Mouse (Mus musculus): ENCODE measurements at regions not wholly inside any gene's neighbourhood (a gene's known extent, or its start where the extent isn't known, plus 50 kb on each side); places are given as distances from the start of the nearest gene placed in this dataset.

- ATAC-seq (ENCODE audit: insufficient read depth, low FRiP score): no peak
- WGBS: 29% methylated on average over 4 of the region's 4 CpGs
- H3K27me3 ChIP-seq (ENCODE audit: control insufficient read depth, insufficient read depth, low read length): no peaks in the 10 kb centered on the region
- H3K4me2 ChIP-seq (ENCODE audit: low read depth, low read length): no peak overlapping the region
- H3K27ac ChIP-seq (ENCODE audit: low read length): no peak overlapping the region
- peaks cover 9% of the 10 kb centered on the region; the same call in 1 of the 2 replicates for H3K4me1 ChIP-seq (ENCODE audit: control insufficient read depth, insufficient read depth, low read length)
- H3K36me3 ChIP-seq (ENCODE audit: control insufficient read depth, insufficient read depth, low read length): no peaks in the 10 kb centered on the region
- no peak overlapping the region for H3K4me3 ChIP-seq (replicated peaks; ENCODE audit: low read length)
- no peak overlapping the region for H3K9ac ChIP-seq (ENCODE audit: low read length)
- H3K9me3 ChIP-seq (replicated peaks; ENCODE audit: control insufficient read depth, low read length): no peaks in the 10 kb centered on the region
Measured at GRCm38 (mm10) chr16:87263571-87263970, 90.4 kb upstream of the N6amt1 start.

- ATAC-seq (ENCODE audit: insufficient read depth, low FRiP score): no peak
- H3K4me1 ChIP-seq (ENCODE audit: control insufficient read depth, insufficient read depth, low read length): peaks cover 9% of the 10 kb centered on the region; the same call in 1 of the 2 replicates
- WGBS: 82% methylated on average over 8 of the region's 8 CpGs
- H3K36me3 ChIP-seq (ENCODE audit: control insufficient read depth, insufficient read depth, low read length): no peaks in the 10 kb centered on the region
- H3K4me2 ChIP-seq (ENCODE audit: low read depth, low read length): no peak overlapping the region
- no peaks in the 10 kb centered on the region for H3K9me3 ChIP-seq (replicated peaks; ENCODE audit: control insufficient read depth, low read length)
- no peak overlapping the region for H3K27ac ChIP-seq (ENCODE audit: low read length)
- H3K4me3 ChIP-seq (replicated peaks; ENCODE audit: low read length): no peak overlapping the region
- H3K27me3 ChIP-seq (ENCODE audit: control insufficient read depth, insufficient read depth, low read length): no peaks in the 10 kb centered on the region
- no peak overlapping the region for H3K9ac ChIP-seq (ENCODE audit: low read length)
Measured at GRCm38 (mm10) chr16:87263041-87263440, 90.9 kb upstream of the N6amt1 start.

GRCm38 (mm10) chr16:87262497-87262896, 91.5 kb upstream of the N6amt1 start:
- Histone ChIP-seq H3K4me2 (ENCODE audit: low read depth, low read length) (no peak overlapping the region), H3K4me3 (replicated peaks; ENCODE audit: low read length) (no peak overlapping the region), H3K27me3 (ENCODE audit: control insufficient read depth, insufficient read depth, low read length) (no peaks in the 10 kb centered on the region), H3K27ac (ENCODE audit: low read length) (no peak overlapping the region), H3K4me1 (ENCODE audit: control insufficient read depth, insufficient read depth, low read length) (peaks cover 9% of the 10 kb centered on the region; the same call in 1 of the 2 replicates), H3K9ac (ENCODE audit: low read length) (no peak overlapping the region), H3K9me3 (replicated peaks; ENCODE audit: control insufficient read depth, low read length) (no peaks in the 10 kb centered on the region), H3K36me3 (ENCODE audit: control insufficient read depth, insufficient read depth, low read length) (no peaks in the 10 kb centered on the region)
- WGBS: 76% methylated on average over 3 of the region's 3 CpGs
- no peak for ATAC-seq (ENCODE audit: insufficient read depth, low FRiP score)

- no peaks in the 10 kb centered on the region for H3K36me3 ChIP-seq (ENCODE audit: control insufficient read depth, insufficient read depth, low read length)
- 0 out of 2 replicates have a peak, but pooled peaks have one; percentile 58 for ATAC-seq (ENCODE audit: insufficient read depth, low FRiP score)
- peaks cover 9% of the 10 kb centered on the region; the same call in 1 of the 2 replicates for H3K4me1 ChIP-seq (ENCODE audit: control insufficient read depth, insufficient read depth, low read length)
- no peak overlapping the region for H3K4me3 ChIP-seq (replicated peaks; ENCODE audit: low read length)
- H3K4me2 ChIP-seq (ENCODE audit: low read depth, low read length): no peak overlapping the region
- WGBS: 43% methylated on average over 7 of the region's 7 CpGs
- H3K27ac ChIP-seq (ENCODE audit: low read length): no peak overlapping the region
- no peaks in the 10 kb centered on the region for H3K9me3 ChIP-seq (replicated peaks; ENCODE audit: control insufficient read depth, low read length)
- no peak overlapping the region for H3K9ac ChIP-seq (ENCODE audit: low read length)
- H3K27me3 ChIP-seq (ENCODE audit: control insufficient read depth, insufficient read depth, low read length): no peaks in the 10 kb centered on the region
Measured at GRCm38 (mm10) chr16:87261527-87261926, 92.5 kb upstream of the N6amt1 start.

GRCm38 (mm10) chr16:87254736-87255135, 99.2 kb upstream of the N6amt1 start:
- Histone ChIP-seq H3K4me1 (ENCODE audit: control insufficient read depth, insufficient read depth, low read length) (no peaks in the 10 kb centered on the region), H3K9me3 (replicated peaks; ENCODE audit: control insufficient read depth, low read length) (no peaks in the 10 kb centered on the region), H3K4me3 (replicated peaks; ENCODE audit: low read length) (no peak overlapping the region), H3K36me3 (ENCODE audit: control insufficient read depth, insufficient read depth, low read length) (no peaks in the 10 kb centered on the region), H3K27ac (ENCODE audit: low read length) (no peak overlapping the region), H3K27me3 (ENCODE audit: control insufficient read depth, insufficient read depth, low read length) (no peaks in the 10 kb centered on the region), H3K9ac (ENCODE audit: low read length) (no peak overlapping the region), H3K4me2 (ENCODE audit: low read depth, low read length) (no peak overlapping the region)
- ATAC-seq (ENCODE audit: insufficient read depth, low FRiP score): no peak
- WGBS: 94% methylated on average over 1 of the region's 1 CpGs

GRCm38 (mm10) chr16:87250531-87250930, 103.5 kb upstream of the N6amt1 start:
- no peak for ATAC-seq (ENCODE audit: insufficient read depth, low FRiP score)

GRCm38 (mm10) chr16:87249903-87250302, 104.1 kb upstream of the N6amt1 start:
- no peaks in the 10 kb centered on the region for H3K36me3 ChIP-seq (ENCODE audit: control insufficient read depth, insufficient read depth, low read length)
- WGBS: 27% methylated on average over 7 of the region's 7 CpGs
- H3K9ac ChIP-seq (ENCODE audit: low read length): no peak overlapping the region
- no peak overlapping the region for H3K4me2 ChIP-seq (ENCODE audit: low read depth, low read length)
- ATAC-seq (ENCODE audit: insufficient read depth, low FRiP score): no peak
- no peak overlapping the region for H3K27ac ChIP-seq (ENCODE audit: low read length)
- H3K4me1 ChIP-seq (ENCODE audit: control insufficient read depth, insufficient read depth, low read length): no peaks in the 10 kb centered on the region
- H3K4me3 ChIP-seq (replicated peaks; ENCODE audit: low read length): no peak overlapping the region
- no peaks in the 10 kb centered on the region for H3K9me3 ChIP-seq (replicated peaks; ENCODE audit: control insufficient read depth, low read length)
- no peaks in the 10 kb centered on the region for H3K27me3 ChIP-seq (ENCODE audit: control insufficient read depth, insufficient read depth, low read length)

More at GRCm38 (mm10) chr16:87250531-87250930, 103.5 kb upstream of the N6amt1 start:
- no peak overlapping the region for H3K27ac ChIP-seq (ENCODE audit: low read length)
- no peaks in the 10 kb centered on the region for H3K4me1 ChIP-seq (ENCODE audit: control insufficient read depth, insufficient read depth, low read length)
- no peak overlapping the region for H3K4me2 ChIP-seq (ENCODE audit: low read depth, low read length)
- 77% methylated on average over 10 of the region's 10 CpGs for WGBS
- no peaks in the 10 kb centered on the region for H3K27me3 ChIP-seq (ENCODE audit: control insufficient read depth, insufficient read depth, low read length)
- H3K4me3 ChIP-seq (replicated peaks; ENCODE audit: low read length): no peak overlapping the region
- no peaks in the 10 kb centered on the region for H3K9me3 ChIP-seq (replicated peaks; ENCODE audit: control insufficient read depth, low read length)
- H3K9ac ChIP-seq (ENCODE audit: low read length): no peak overlapping the region
- H3K36me3 ChIP-seq (ENCODE audit: control insufficient read depth, insufficient read depth, low read length): no peaks in the 10 kb centered on the region

GRCm38 (mm10) chr16:87248501-87249030, 105.4 kb upstream of the N6amt1 start:
- Histone ChIP-seq H3K4me1 (ENCODE audit: control insufficient read depth, insufficient read depth, low read length) (no peaks in the 10 kb centered on the region), H3K27ac (ENCODE audit: low read length) (no peak overlapping the region), H3K9ac (ENCODE audit: low read length) (no peak overlapping the region), H3K4me2 (ENCODE audit: low read depth, low read length) (no peak overlapping the region), H3K9me3 (replicated peaks; ENCODE audit: control insufficient read depth, low read length) (no peaks in the 10 kb centered on the region), H3K36me3 (ENCODE audit: control insufficient read depth, insufficient read depth, low read length) (no peaks in the 10 kb centered on the region), H3K27me3 (ENCODE audit: control insufficient read depth, insufficient read depth, low read length) (no peaks in the 10 kb centered on the region), H3K4me3 (replicated peaks; ENCODE audit: low read length) (no peak overlapping the region)
- ATAC-seq (ENCODE audit: insufficient read depth, low FRiP score): no peak
- WGBS: 45% methylated on average over 6 of the region's 6 CpGs

GRCm38 (mm10) chr16:87245933-87246791, 107.8 kb upstream of the N6amt1 start:
- Histone ChIP-seq H3K9ac (ENCODE audit: low read length) (peak overlapping the region; percentile 55), H3K27me3 (ENCODE audit: control insufficient read depth, insufficient read depth, low read length) (no peaks in the 10 kb centered on the region), H3K4me3 (replicated peaks; ENCODE audit: low read length) (peak overlapping the region; percentile 25), H3K27ac (ENCODE audit: low read length) (peak overlapping the region; percentile 9; the same call in 1 of the 2 replicates), H3K4me1 (ENCODE audit: control insufficient read depth, insufficient read depth, low read length) (no peaks in the 10 kb centered on the region), H3K9me3 (replicated peaks; ENCODE audit: control insufficient read depth, low read length) (no peaks in the 10 kb centered on the region), H3K4me2 (ENCODE audit: low read depth, low read length) (peak overlapping the region; percentile 39), H3K36me3 (ENCODE audit: control insufficient read depth, insufficient read depth, low read length) (no peaks in the 10 kb centered on the region)
- ATAC-seq (ENCODE audit: insufficient read depth, low FRiP score): peak; percentile 84; the same call in 1 of the 2 replicates
- WGBS: 37% methylated on average over 26 of the region's 26 CpGs
